Mouse (Mus musculus) c-Kit-positive CD71-positive TER-119-negative erythroid progenitor cells, embryonic 14.5 days (primary cell): ENCODE data around the gene Itpk1.
A peak's percentile ranks its signal among the peaks of the same experiment; 100 is the strongest.

ENCODE experiments used
- DNase-seq: peaks from one replicate; pipeline ENCODE4 v3.0.0-alpha.2; 2013; ENCODE audit warnings: low read depth

The Itpk1 gene

DNA sequence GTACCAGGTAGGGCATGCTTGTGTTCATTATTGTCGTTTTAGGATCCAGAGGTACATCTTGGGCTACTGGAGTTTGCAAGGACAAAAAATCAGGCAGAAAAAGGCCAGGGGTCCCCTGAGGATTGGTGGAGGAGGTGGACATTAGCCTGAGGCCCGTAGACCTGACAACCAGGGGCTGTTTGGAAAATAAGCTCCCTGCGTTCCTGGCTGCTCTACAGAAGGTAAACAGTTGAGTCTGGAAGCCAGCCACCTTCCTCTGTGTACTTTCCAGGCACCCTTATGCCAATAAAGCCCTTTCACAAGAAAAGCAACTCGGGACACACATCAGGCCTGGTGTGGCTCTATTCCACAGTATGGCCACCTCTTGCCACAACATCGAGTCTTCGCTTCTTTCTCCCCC lies 79.0 kb downstream of the Itpk1 start:
- DNase-seq: no peak

DNA sequence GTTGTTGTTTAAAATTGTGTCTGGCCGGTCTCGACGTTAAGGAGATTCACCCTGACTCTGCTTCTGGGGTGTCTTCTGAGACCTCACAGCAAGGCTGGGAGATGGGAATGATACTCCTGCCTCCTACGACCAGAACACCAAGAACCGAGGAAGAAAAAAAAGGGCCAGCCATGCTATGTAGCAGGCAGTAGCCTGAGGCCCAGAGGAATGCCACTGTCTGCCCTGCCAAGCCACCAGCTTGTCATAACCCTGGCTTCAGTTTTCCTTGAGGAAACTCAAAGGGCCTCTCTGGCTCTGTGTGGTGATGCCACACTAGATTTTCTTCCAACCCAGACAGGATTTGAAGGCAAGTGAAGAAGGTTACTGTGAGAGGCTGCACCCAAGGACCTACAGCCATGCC lies 79.6 kb downstream of the Itpk1 start:
- no peak for DNase-seq

GRCm38 (mm10) chr12:102623827-102624226 lies 80.9 kb downstream of the Itpk1 start:
- DNase-seq: no peak

GRCm38 (mm10) chr12:102622302-102622842 lies 82.4 kb downstream of the Itpk1 start:
- no peak for DNase-seq

DNA sequence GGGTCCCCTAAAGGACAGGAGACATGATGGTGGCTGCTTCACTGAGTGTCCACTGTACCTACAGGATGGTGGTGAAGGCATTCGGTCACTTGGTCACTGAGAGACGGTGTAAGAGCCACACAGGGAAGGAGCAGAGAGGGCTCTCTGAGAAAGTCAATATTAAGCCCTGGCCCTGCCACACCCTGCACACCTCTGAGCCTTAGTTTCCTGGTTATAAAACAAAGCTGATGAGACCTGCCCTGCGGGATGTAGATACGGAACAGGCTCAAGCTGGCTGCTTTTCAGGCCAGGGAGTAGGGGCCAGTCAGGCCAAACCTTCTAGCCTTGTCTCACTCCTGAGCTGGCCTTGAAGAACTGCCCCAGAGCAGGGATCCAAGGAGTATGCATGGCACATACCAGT lies 82.9 kb downstream of the Itpk1 start:
- DNase-seq: no peak

DNA sequence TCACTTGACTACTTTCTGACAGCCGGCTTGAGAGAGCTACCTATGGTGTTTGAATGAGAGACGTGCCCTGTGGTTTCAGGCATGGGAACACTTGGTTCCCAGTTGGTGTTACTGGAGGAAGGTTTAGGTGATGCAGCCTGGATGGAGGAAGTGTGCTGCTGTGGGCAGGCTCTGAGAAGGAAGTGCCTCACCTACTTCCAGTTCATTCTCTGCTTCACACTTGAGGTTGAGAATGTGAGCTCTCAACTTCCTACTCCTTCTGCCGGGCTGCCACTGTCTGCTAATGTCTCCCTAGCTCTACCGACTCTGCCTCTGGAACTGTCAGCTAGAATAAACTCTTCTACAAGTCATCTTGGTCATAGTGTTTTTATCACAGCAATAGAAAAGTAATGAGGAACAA lies 83.5 kb downstream of the Itpk1 start:
- DNase-seq: no peak

GRCm38 (mm10) chr12:102619908-102620307 lies 84.8 kb downstream of the Itpk1 start:
- peak; percentile 34 for DNase-seq

DNA sequence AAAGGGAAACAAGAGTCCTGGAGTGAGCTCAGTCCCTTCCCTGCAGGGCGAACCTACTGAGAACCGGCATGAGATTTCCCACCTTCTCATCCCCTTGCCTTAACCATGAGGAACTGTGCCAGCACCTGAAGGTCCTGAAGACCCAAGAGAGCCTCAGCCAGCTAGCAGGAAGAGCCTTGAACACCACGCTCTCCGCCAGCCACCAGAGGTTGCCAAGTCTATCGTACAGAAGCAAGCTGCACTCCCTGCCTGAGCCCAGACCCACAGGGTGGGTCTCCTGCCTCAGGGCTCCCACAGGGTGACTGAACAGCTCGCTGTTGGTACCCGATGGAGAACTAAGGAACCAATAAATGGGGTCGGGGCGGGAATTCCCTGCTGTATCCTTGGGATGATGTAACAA lies 86.6 kb downstream of the Itpk1 start:
- DNase-seq: no peak

- DNase-seq: no peak
These were observed 87.7 kb downstream of the Itpk1 start for GRCm38 (mm10) chr12:102616843-102617519.

GRCm38 (mm10) chr12:102616201-102616600 lies 88.5 kb downstream of the Itpk1 start:
- DNase-seq: no peak

- DNase-seq: no peak
These were observed 91.3 kb downstream of the Itpk1 start for GRCm38 (mm10) chr12:102613411-102613810.

- DNase-seq: no peak
These were observed 92.3 kb downstream of the Itpk1 start for GRCm38 (mm10) chr12:102612431-102612830.

DNA sequence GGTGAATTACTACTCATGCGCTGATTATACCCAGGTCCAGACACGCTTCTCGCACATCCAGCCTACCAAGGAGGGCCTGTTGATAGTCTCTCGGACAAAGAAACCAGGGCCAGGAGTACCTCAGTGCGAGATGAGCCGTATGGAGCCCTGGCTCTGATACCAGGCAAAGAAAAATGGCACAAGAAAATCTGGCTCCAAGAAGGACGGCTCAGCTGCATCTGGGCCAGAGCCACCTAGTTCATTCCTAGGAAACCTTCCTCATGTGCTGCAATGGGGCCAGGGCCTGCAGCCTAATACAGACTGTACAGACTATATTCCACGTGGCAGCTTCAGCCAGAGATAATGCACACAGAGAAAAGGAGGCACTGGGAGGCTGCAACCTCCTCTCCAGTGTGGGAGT lies 93.8 kb downstream of the Itpk1 start:
- no peak for DNase-seq

GRCm38 (mm10) chr12:102607808-102608517 lies 96.8 kb downstream of the Itpk1 start:
- no peak for DNase-seq

DNA sequence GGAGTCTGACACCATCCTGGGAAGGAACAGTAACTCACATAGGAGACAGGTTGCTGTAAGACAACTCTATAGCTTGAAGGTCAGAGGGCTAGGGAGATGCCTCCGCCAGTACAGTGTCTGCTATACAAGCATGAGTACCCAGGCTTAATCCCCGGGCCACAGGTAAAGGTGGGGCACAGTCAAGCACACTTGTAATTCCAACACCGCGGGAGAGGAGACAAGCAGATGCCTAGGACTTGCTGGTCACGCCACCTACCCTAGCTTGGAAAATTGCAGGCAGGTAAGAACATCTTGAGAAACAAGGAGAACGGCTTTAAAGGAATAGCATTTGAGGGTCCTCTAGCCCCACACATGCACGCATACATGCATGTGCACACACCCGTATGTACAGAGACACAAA lies 97.7 kb downstream of the Itpk1 start:
- no peak for DNase-seq

- no peak for DNase-seq
These were observed 99.1 kb downstream of the Itpk1 start for GRCm38 (mm10) chr12:102605607-102606006.

DNA sequence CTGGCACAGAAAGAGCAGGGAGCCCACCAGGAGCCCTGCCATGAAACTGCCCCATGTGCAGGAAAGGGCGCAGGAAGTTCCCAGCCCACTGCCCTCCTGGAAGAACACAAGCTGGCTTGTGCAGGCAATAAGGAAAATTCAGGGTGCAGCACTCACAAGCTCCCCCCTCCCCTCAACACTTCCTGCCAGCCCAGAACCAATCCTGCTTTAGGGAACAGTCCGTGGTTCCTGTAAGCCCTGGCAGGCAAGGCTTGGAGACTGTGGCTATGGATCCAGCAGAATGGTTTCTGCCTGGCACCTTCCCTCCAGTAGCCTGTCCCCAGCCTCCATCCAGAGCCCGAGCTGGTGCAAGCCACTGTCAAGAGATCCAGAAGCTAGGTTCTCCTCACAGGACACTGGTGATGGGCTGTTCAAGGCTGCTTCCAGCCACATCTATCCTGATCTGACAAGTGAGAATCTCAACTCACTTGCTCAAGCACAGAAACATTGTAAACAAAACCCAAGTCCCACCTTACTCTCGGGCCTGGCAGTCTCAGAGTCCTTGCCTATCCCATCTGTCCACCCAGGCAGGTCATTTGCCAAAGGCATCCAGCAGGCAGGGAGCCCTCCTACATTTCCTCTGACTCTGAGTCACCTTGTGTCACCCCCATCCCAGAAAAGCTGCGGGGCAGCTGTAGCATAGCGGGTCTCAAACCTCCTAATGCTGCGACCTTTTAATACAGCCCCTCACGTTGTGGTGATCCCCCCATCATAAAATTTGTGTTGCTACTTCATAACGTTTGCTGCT lies 102.3 kb downstream of the Itpk1 start:
- DNase-seq: no peak

DNA sequence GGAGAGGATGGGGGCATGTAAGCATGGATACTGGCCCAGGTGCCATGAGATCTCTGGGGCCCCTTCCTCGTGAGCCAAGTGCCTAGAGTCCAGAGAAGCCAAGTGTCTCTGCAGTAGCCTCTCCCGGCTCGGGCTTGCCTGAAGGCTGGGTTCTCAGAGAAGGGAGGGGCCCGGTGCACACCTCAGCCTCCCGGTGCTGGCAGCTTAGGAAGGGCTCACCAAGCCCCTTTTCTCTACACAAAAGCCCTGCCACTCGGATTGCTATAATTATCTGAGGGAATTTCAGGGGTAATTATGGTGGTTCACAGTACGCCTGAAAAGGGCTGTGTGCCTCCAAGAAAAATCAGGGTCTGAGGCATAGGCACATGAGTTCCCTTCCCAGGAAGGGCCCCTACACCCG lies 102.9 kb downstream of the Itpk1 start:
- no peak for DNase-seq

DNA sequence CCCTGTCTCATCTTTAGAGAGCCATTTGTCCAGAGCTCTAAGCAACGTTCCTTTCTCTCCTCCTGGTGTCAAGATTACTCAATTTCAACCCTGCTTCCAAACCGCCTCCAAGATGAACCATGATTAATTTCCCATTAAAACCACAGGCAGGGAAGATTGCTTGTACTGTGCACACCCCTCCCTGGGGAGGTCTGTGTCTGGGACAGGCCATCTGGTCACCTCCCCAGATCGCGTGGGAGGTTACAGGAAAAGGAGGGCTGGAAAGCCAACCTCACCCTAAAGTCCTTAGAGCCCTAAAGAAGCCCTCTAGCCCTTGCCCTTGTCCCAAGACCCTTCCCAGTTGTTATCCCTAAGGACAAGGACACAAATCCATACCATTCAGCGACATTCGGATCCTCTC lies 104.4 kb downstream of the Itpk1 start:
- no peak for DNase-seq

GRCm38 (mm10) chr12:102599801-102600200 lies 104.9 kb downstream of the Itpk1 start:
- DNase-seq: no peak

DNA sequence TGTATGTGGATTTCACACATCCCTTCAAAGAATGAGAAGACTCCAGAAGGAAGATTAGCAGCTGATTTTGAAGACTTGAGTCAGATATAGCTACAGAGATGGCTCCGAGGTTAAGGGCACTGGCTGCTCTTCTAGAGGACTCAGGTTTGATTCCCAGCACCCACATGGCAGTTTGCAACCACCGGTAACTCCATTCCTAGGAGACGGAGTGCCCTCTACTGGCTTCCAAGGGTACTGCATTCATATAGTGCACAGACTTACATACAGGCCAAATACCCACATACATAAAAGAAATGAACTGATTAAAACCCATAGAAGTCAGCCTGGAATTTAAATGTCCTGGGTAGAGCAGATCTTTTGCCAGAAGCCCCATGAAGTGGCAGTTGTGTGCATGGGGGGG lies 106.2 kb downstream of the Itpk1 start:
- DNase-seq: no peak

GRCm38 (mm10) chr12:102597466-102597865 lies 107.3 kb downstream of the Itpk1 start:
- DNase-seq: no peak

GRCm38 (mm10) chr12:102596410-102596809 lies 108.3 kb downstream of the Itpk1 start:
- peak; percentile 25 for DNase-seq
